Mouse (Mus musculus): ENCODE results near the gene U2af1l4. TPM values are rescaled to one million over a fixed set of nuclear protein-coding genes. Genes with fewer than 3 reads are reported as not detected.

U2af1l4 gene
- polyA plus RNA-seq, 1 experiment from 2014 or later = 73.8 TPM

GRCm38 (mm10) chr7:30579950-30580349 lies 16.8 kb downstream of the U2af1l4 start:
- H3K36me3 ChIP-seq (ENCODE audit: control insufficient read depth, insufficient read depth, low read length) = peaks cover 53% of the 10 kb centered on the region
- 84% methylated on average over 8 of the region's 8 CpGs for WGBS
- peak; percentile 92 for ATAC-seq
- H3K9me3 ChIP-seq (ENCODE audit: control insufficient read depth, low read length) = no peaks in the 10 kb centered on the region
- H3K27ac ChIP-seq (ENCODE audit: low read length) = no peak overlapping the region
- no peak overlapping the region for H3K4me2 ChIP-seq (ENCODE audit: low read depth, low read length)
- no peak overlapping the region for H3K4me3 ChIP-seq (ENCODE audit: low read length)
- H3K9ac ChIP-seq (ENCODE audit: low read depth, low read length) = no peak overlapping the region
- H3K27me3 ChIP-seq (replicated peaks; ENCODE audit: control insufficient read depth, insufficient read depth, low read length) = no peaks in the 10 kb centered on the region
- H3K4me1 ChIP-seq (ENCODE audit: control insufficient read depth, insufficient read depth, low read length) = no peaks in the 10 kb centered on the region

GRCm38 (mm10) chr7:30581547-30581946 lies 18.4 kb downstream of the U2af1l4 start:
- Histone ChIP-seq H3K36me3 (ENCODE audit: control insufficient read depth, insufficient read depth, low read length) (peaks cover 53% of the 10 kb centered on the region), H3K9ac (ENCODE audit: low read depth, low read length) (no peak overlapping the region), H3K4me1 (ENCODE audit: control insufficient read depth, insufficient read depth, low read length) (peaks cover 2% of the 10 kb centered on the region; the same call in 1 of the 2 replicates), H3K27ac (ENCODE audit: low read length) (no peak overlapping the region), H3K27me3 (replicated peaks; ENCODE audit: control insufficient read depth, insufficient read depth, low read length) (no peaks in the 10 kb centered on the region), H3K4me3 (ENCODE audit: low read length) (no peak overlapping the region), H3K4me2 (ENCODE audit: low read depth, low read length) (no peak overlapping the region), H3K9me3 (ENCODE audit: control insufficient read depth, low read length) (no peaks in the 10 kb centered on the region)
- 96% methylated on average over 16 of the region's 16 CpGs for WGBS
- ATAC-seq = no peak

GRCm38 (mm10) chr7:30584339-30584738 lies 21.2 kb downstream of the U2af1l4 start:
- H3K27ac ChIP-seq (ENCODE audit: low read length) = no peak overlapping the region
- H3K27me3 ChIP-seq (replicated peaks; ENCODE audit: control insufficient read depth, insufficient read depth, low read length) = no peaks in the 10 kb centered on the region
- no peak overlapping the region for H3K9ac ChIP-seq (ENCODE audit: low read depth, low read length)
- no peak overlapping the region for H3K4me3 ChIP-seq (ENCODE audit: low read length)
- 92% methylated on average over 10 of the region's 10 CpGs for WGBS
- peaks cover 39% of the 10 kb centered on the region for H3K36me3 ChIP-seq (ENCODE audit: control insufficient read depth, insufficient read depth, low read length)
- ATAC-seq = no peak
- H3K4me1 ChIP-seq (ENCODE audit: control insufficient read depth, insufficient read depth, low read length) = peaks cover 13% of the 10 kb centered on the region
- no peak overlapping the region for H3K4me2 ChIP-seq (ENCODE audit: low read depth, low read length)
- no peaks in the 10 kb centered on the region for H3K9me3 ChIP-seq (ENCODE audit: control insufficient read depth, low read length)

GRCm38 (mm10) chr7:30585170-30585569 lies 22.1 kb downstream of the U2af1l4 start:
- 96% methylated on average over 7 of the region's 7 CpGs for WGBS
- H3K4me2 ChIP-seq (ENCODE audit: low read depth, low read length) = no peak overlapping the region
- no peak overlapping the region for H3K27ac ChIP-seq (ENCODE audit: low read length)
- peaks cover 39% of the 10 kb centered on the region for H3K36me3 ChIP-seq (ENCODE audit: control insufficient read depth, insufficient read depth, low read length)
- no peaks in the 10 kb centered on the region for H3K27me3 ChIP-seq (replicated peaks; ENCODE audit: control insufficient read depth, insufficient read depth, low read length)
- no peak overlapping the region for H3K9ac ChIP-seq (ENCODE audit: low read depth, low read length)
- H3K4me1 ChIP-seq (ENCODE audit: control insufficient read depth, insufficient read depth, low read length) = peaks cover 19% of the 10 kb centered on the region
- no peaks in the 10 kb centered on the region for H3K9me3 ChIP-seq (ENCODE audit: control insufficient read depth, low read length)
- H3K4me3 ChIP-seq (ENCODE audit: low read length) = no peak overlapping the region
- ATAC-seq = no peak

GRCm38 (mm10) chr7:30586455-30587020 lies 23.4 kb downstream of the U2af1l4 start:
- Histone ChIP-seq H3K9me3 (ENCODE audit: control insufficient read depth, low read length) (no peaks in the 10 kb centered on the region), H3K27ac (ENCODE audit: low read length) (no peak overlapping the region), H3K36me3 (ENCODE audit: control insufficient read depth, insufficient read depth, low read length) (peaks cover 30% of the 10 kb centered on the region), H3K27me3 (replicated peaks; ENCODE audit: control insufficient read depth, insufficient read depth, low read length) (no peaks in the 10 kb centered on the region), H3K9ac (ENCODE audit: low read depth, low read length) (peak overlapping the region; percentile 95; the same call in 1 of the 2 replicates), H3K4me1 (ENCODE audit: control insufficient read depth, insufficient read depth, low read length) (peaks cover 21% of the 10 kb centered on the region), H3K4me2 (ENCODE audit: low read depth, low read length) (0 out of 2 replicates have a peak overlapping the region, but pooled peaks have one; percentile 87), H3K4me3 (ENCODE audit: low read length) (no peak overlapping the region)
- 91% methylated on average over 28 of the region's 28 CpGs for WGBS
- no peak for ATAC-seq

GRCm38 (mm10) chr7:30587842-30588667 lies 25.0 kb downstream of the U2af1l4 start:
- WGBS = under 1% methylated on average over 64 of the region's 67 CpGs
- ATAC-seq = peak; percentile 16

GRCm38 (mm10) chr7:30588676-30589434 lies 25.8 kb downstream of the U2af1l4 start, which contains the start of gene Kmt2b:
TSS of gene Kmt2b (minus strand) at chr7:30588726.
- peak within 1 kb of the TSS; percentile 87 for H3K4me2 ChIP-seq (ENCODE audit: low read depth, low read length)
- H3K9ac ChIP-seq (ENCODE audit: low read depth, low read length) = peak within 1 kb of the TSS; percentile 95
- H3K27me3 ChIP-seq (replicated peaks; ENCODE audit: control insufficient read depth, insufficient read depth, low read length) = no peaks in the 10 kb centered on the region
- peak within 1 kb of the TSS; percentile 98 for H3K4me3 ChIP-seq (ENCODE audit: low read length)
- peak; percentile 94 for ATAC-seq
- peaks cover 22% of the 10 kb centered on the region for H3K4me1 ChIP-seq (ENCODE audit: control insufficient read depth, insufficient read depth, low read length)
- H3K36me3 ChIP-seq (ENCODE audit: control insufficient read depth, insufficient read depth, low read length) = peaks cover 16% of the 10 kb centered on the region
- peak within 1 kb of the TSS; percentile 96 for H3K27ac ChIP-seq (ENCODE audit: low read length)
- H3K9me3 ChIP-seq (ENCODE audit: control insufficient read depth, low read length) = no peaks in the 10 kb centered on the region
- 0% methylated on average over 51 of the region's 68 CpGs for WGBS

More at GRCm38 (mm10) chr7:30587842-30588667, 25.0 kb downstream of the U2af1l4 start:
- peak overlapping the region; percentile 95 for H3K9ac ChIP-seq (ENCODE audit: low read depth, low read length)
- no peaks in the 10 kb centered on the region for H3K9me3 ChIP-seq (ENCODE audit: control insufficient read depth, low read length)
- peaks cover 21% of the 10 kb centered on the region for H3K4me1 ChIP-seq (ENCODE audit: control insufficient read depth, insufficient read depth, low read length)
- peak overlapping the region; percentile 87 for H3K4me2 ChIP-seq (ENCODE audit: low read depth, low read length)
- peak overlapping the region; percentile 96 for H3K27ac ChIP-seq (ENCODE audit: low read length)
- H3K4me3 ChIP-seq (ENCODE audit: low read length) = peak overlapping the region; percentile 98
- H3K27me3 ChIP-seq (replicated peaks; ENCODE audit: control insufficient read depth, insufficient read depth, low read length) = no peaks in the 10 kb centered on the region
- H3K36me3 ChIP-seq (ENCODE audit: control insufficient read depth, insufficient read depth, low read length) = peaks cover 20% of the 10 kb centered on the region

GRCm38 (mm10) chr7:30589435-30590301 lies 26.6 kb downstream of the U2af1l4 start:
- Histone ChIP-seq H3K9ac (ENCODE audit: low read depth, low read length) (peak overlapping the region; percentile 95), H3K4me2 (ENCODE audit: low read depth, low read length) (peak overlapping the region; percentile 87), H3K27ac (ENCODE audit: low read length) (peak overlapping the region; percentile 96), H3K4me1 (ENCODE audit: control insufficient read depth, insufficient read depth, low read length) (peaks cover 24% of the 10 kb centered on the region), H3K27me3 (replicated peaks; ENCODE audit: control insufficient read depth, insufficient read depth, low read length) (no peaks in the 10 kb centered on the region), H3K4me3 (ENCODE audit: low read length) (peak overlapping the region; percentile 98), H3K9me3 (ENCODE audit: control insufficient read depth, low read length) (no peaks in the 10 kb centered on the region), H3K36me3 (ENCODE audit: control insufficient read depth, insufficient read depth, low read length) (peaks cover 8% of the 10 kb centered on the region)
- peak; percentile 76 for ATAC-seq
- 18% methylated on average over 40 of the region's 40 CpGs for WGBS

All from intestine, embryonic 16.5 days (tissue).